ENCODE assay signal across 8 mouse cellular contexts in the genomic region with DNA sequence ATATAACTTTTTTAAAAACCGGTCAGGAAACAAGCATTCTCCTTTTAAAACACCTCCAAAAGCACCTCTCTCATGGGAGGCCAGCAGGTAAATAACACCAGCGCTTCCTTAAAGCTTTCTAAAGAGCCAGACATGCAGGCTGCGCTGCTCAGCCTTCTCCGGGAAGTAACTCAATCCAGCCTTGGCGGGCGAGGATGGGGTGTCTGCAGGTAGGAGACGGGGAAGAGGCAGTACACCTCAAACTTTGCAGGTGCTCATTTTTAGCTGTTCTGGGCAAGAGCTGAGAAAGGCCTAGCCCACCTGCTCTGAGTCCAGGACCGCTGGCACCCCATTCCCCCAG. TPM values are rescaled to one million over a fixed set of nuclear protein-coding genes. Genes with fewer than 3 reads are reported as not detected.
DNase-seq lines count a peak whose midpoint lies in the region; ATAC-seq and TF ChIP-seq lines count a peak whose summit lies in the region.

No protein-coding gene starts in this region.

- WGBS in hindbrain, embryonic 15.5 days: 6% methylated on average over 8 of the region's 8 CpGs
- 9% methylated on average over 8 of the region's 8 CpGs for WGBS in lung, embryonic 16.5 days

- no peaks in the 10 kb centered on the region for H3K9me3 ChIP-seq in hindbrain, embryonic 15.5 days
- 0 out of 2 replicates have a peak, but pooled peaks cover 5% of the 10 kb centered on the region for H3K9me3 ChIP-seq in lung, embryonic 16.5 days (ENCODE audit: control insufficient read depth, low read length)

- H3K4me1 ChIP-seq in brown adipose tissue, adult 24 weeks (ENCODE audit: control insufficient read depth, insufficient read depth, insufficient read length, low read length): no peaks in the 10 kb centered on the region
- H3K4me1 ChIP-seq in hindbrain, embryonic 15.5 days (replicated peaks): peaks cover 21% of the 10 kb centered on the region
- H3K4me1 ChIP-seq in lung, embryonic 16.5 days (replicated peaks; ENCODE audit: control insufficient read depth, insufficient read depth, low read length): peaks cover 8% of the 10 kb centered on the region

- peak overlapping the region; percentile 96 for H3K4me3 ChIP-seq in left cerebral cortex, adult 2 months
- peak overlapping the region; percentile 96 for H3K4me3 ChIP-seq in brown adipose tissue, adult 24 weeks (ENCODE audit: insufficient read depth, low read depth, low read length)
- H3K4me3 ChIP-seq in hindbrain, embryonic 15.5 days: peak overlapping the region; percentile 88
- peak overlapping the region; percentile 89 for H3K4me3 ChIP-seq in lung, embryonic 16.5 days (ENCODE audit: low read length)

- peak overlapping the region; percentile 88 for H3K27ac ChIP-seq in left cerebral cortex, adult 2 months
- no peak overlapping the region for H3K27ac ChIP-seq in brown adipose tissue, adult 24 weeks (replicated peaks; ENCODE audit: low read depth, low read length)
- peak overlapping the region; percentile 68; the same call in 1 of the 2 replicates for H3K27ac ChIP-seq in hindbrain, embryonic 15.5 days (replicated peaks)
- H3K27ac ChIP-seq in lung, embryonic 16.5 days (ENCODE audit: low read length): no peak overlapping the region

- peak in 1 of 2 experiments; percentile 31 for DNase-seq in left cerebral cortex, adult 2 months (ENCODE audit: extremely low spot score in 1 of 2, low spot score in 2 of 2)
- DNase-seq in left cerebral cortex, postnatal 10 days (ENCODE audit: extremely low spot score in 1 of 2, low spot score in 2 of 2): no peak
- no peak for DNase-seq in layer of hippocampus, adult 11-12 months (ENCODE audit: low spot score)
- DNase-seq in left cerebral cortex, adult 18-20 months (ENCODE audit: low spot score in 2 of 2): no peak

- peak overlapping the region; percentile 83 for H3K4me2 ChIP-seq in hindbrain, embryonic 15.5 days
- H3K4me2 ChIP-seq in lung, embryonic 16.5 days (ENCODE audit: low read depth, low read length): peak overlapping the region; percentile 93

- intact Hi-C loops in left cerebral cortex, adult 2 months (cut with DNase I): loop anchor here (2.0 to 10.0 kb wide), 4 partner anchors 36 to 294 kb away; no protein-coding TSS in a partner anchor
- intact Hi-C loops in left cerebral cortex, postnatal 10 days (cut with DNase I): loop anchor here (5.0 kb wide), 1 partner anchor 622 kb away; the partner anchor contains the start of gene Hsd17b7

- peak overlapping the region; percentile 88 for H3K9ac ChIP-seq in hindbrain, embryonic 15.5 days
- H3K9ac ChIP-seq in lung, embryonic 16.5 days (ENCODE audit: low read length): peak overlapping the region; percentile 87

- TF ChIP-seq CTCF in left cerebral cortex, adult 2 months (IDR thresholded peaks at IDR 0.05): no peak

- ATAC-seq in hindbrain, embryonic 15.5 days (ENCODE audit: low FRiP score, low read depth): 0 out of 2 replicates have a peak, but pooled peaks have one; percentile 6
- no peak for ATAC-seq in lung, embryonic 16.5 days (ENCODE audit: low read depth)
- no peak for ATAC-seq in inflammation-experienced regulatory T-cells, adult 6 months

- no peaks in the 10 kb centered on the region for H3K36me3 ChIP-seq in hindbrain, embryonic 15.5 days
- peaks cover 7% of the 10 kb centered on the region for H3K36me3 ChIP-seq in lung, embryonic 16.5 days (ENCODE audit: control insufficient read depth, insufficient read depth, low read length)

- peaks cover 7% of the 10 kb centered on the region; the same call in 1 of the 2 replicates for H3K27me3 ChIP-seq in hindbrain, embryonic 15.5 days
- H3K27me3 ChIP-seq in lung, embryonic 16.5 days (ENCODE audit: control insufficient read depth, insufficient read depth, low read depth, low read length): no peaks in the 10 kb centered on the region

RNA-seq across cellular contexts. Expression of gene Nos1ap, which starts 0.8 kb away (rescaled TPM):
- total RNA-seq in left cerebral cortex, adult 2 months (2021): 100 to 1,000 TPM; 197 to 233 TPM
- 10 to 100 TPM; 79.2 to 91.1 TPM for total RNA-seq in left cerebral cortex, postnatal 10 days (2021)
- 2.0 and 2.3 TPM in 2 replicates for polyA plus RNA-seq in brown adipose tissue, adult 24 weeks (2012; ENCODE audit: insufficient read depth, insufficient read length, missing spikeins)
- 17.3 and 21.3 TPM in 2 replicates for polyA plus RNA-seq in hindbrain, embryonic 15.5 days (2015; fragmentation: Nextera tagmentation; extraction: Ambion mirVana)
- 7.1 and 8.8 TPM in 2 replicates for polyA plus RNA-seq in lung, embryonic 16.5 days (2015; fragmentation: Nextera tagmentation; extraction: Ambion mirVana)
- not detected for polyA plus RNA-seq in inflammation-experienced regulatory T-cells, adult 6 months (2017; shearing (Covaris generic))
- total RNA-seq in left cerebral cortex, adult 18-20 months (2021): 100 to 1,000 TPM; 191 to 200 TPM

RNA-seq across cellular contexts. Expression of gene Olfml2b, which starts 55.5 kb away (rescaled TPM):
- 1 to 10 TPM; 2.9 to 3.2 TPM for total RNA-seq in left cerebral cortex, adult 2 months (2021)
- total RNA-seq in left cerebral cortex, postnatal 10 days (2021): 1 to 10 TPM; 5.5 to 5.9 TPM
- polyA plus RNA-seq in brown adipose tissue, adult 24 weeks (2012; ENCODE audit: insufficient read depth, insufficient read length, missing spikeins): 2.0 and 4.3 TPM in 2 replicates
- 4.9 and 5.0 TPM in 2 replicates for polyA plus RNA-seq in hindbrain, embryonic 15.5 days (2015; fragmentation: Nextera tagmentation; extraction: Ambion mirVana)
- 21.9 TPM in 2 replicates for polyA plus RNA-seq in lung, embryonic 16.5 days (2015; fragmentation: Nextera tagmentation; extraction: Ambion mirVana)
- polyA plus RNA-seq in inflammation-experienced regulatory T-cells, adult 6 months (2017; shearing (Covaris generic)): not detected
- total RNA-seq in left cerebral cortex, adult 18-20 months (2021): 1 to 10 TPM; 2.2 to 3.1 TPM

Comparison
In these comparisons a context has a peak if more than half of its experiments do, and no peak if none do; other contexts are left out.
1. H3K27ac ChIP-seq: peak in left cerebral cortex, adult 2 months (single experiment) and hindbrain, embryonic 15.5 days (single experiment); none in brown adipose tissue, adult 24 weeks (single experiment) and lung, embryonic 16.5 days (single experiment).
2. Peak in every context shown above with its lines, with median percentiles within 50 percentile points of each other: H3K4me3 ChIP-seq.